Mouse (Mus musculus): ENCODE data around the gene Scand1. TPM values are rescaled to one million over a fixed set of nuclear protein-coding genes. Genes with fewer than 3 reads are reported as not detected.

Scand1 gene
- polyA plus RNA-seq, 1 experiment from 2014 or later, result 66.7 TPM

DNA sequence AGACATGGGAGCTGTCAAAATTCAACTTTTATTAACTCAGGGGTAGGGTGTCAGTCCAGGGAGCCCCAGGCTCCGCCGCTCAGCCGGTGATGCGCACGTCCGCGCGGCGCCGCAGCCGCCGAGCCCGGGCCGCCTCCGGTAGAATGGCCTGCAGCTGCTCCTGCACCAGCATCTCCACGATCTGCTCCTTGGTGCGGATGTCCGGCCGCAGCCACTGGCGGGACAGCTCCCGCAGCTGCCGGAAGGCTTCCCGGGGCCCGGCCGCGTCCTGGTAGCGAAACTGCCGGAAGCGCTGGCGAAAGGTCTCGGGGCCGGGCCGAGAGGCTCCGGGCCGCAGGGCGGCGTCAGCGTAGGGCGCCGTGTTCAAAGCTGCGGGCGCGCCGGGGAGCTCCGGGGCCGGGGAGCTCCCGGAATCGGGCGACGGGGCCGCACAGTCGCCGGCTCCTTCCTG lies 638 bp downstream of the Scand1 start:
- DNase-seq (ENCODE audit: low spot score), result peak; percentile 85
- WGBS, result under 1% methylated on average over 53 of the region's 53 CpGs

DNA sequence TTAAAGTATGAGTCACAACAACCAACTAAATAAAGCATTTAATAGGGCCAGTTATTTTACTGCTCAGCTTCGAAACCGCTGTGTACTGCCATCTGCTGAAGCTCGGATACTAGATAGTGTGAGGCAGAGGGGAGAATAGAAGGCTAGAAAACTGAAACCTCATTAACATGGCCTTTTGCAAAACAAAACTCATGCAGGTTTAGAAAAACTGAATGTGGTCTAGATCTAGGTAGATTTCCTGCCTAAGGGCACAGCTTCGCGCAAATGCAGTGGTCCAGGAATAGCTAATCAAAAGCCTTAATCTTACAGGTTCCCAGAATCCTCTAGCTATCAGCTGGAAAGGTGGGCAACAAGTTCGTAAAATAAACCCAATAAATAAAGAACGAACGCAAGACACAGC lies 1.1 kb downstream of the Scand1 start:
- peak overlapping the region; percentile 67 for H3K4me3 ChIP-seq (ENCODE audit: low read depth, low read length)

More for the DNA sequence above, 638 bp downstream of the Scand1 start:
- Histone ChIP-seq H3K4me3 (ENCODE audit: low read depth, low read length) (peak overlapping the region; percentile 67), H3K9ac (ENCODE audit: low read length) (peak overlapping the region; percentile 83), H3K27ac (ENCODE audit: low read depth) (peak overlapping the region; percentile 94), H3K27me3 (replicated peaks; ENCODE audit: control insufficient read depth, insufficient read depth, low read length) (no peaks in the 10 kb centered on the region), H3K4me2 (ENCODE audit: low read length) (peak overlapping the region; percentile 75), H3K4me1 (replicated peaks; ENCODE audit: control insufficient read depth, insufficient read depth, low read length) (0 out of 2 replicates have a peak, but pooled peaks cover 8% of the 10 kb centered on the region), H3K9me3 (ENCODE audit: control insufficient read depth, low read length) (peaks cover 4% of the 10 kb centered on the region; the same call in 1 of the 2 replicates), H3K36me3 (ENCODE audit: control insufficient read depth, insufficient read depth, low read length) (peaks cover 20% of the 10 kb centered on the region)
- ATAC-seq (replicated peaks; ENCODE audit: low FRiP score, low TSS enrichment, low read depth), result peak; percentile 64

GRCm38 (mm10) chr2:156310945-156311344 lies 1.6 kb downstream of the Scand1 start:
- H3K36me3 ChIP-seq (ENCODE audit: control insufficient read depth, insufficient read depth, low read length), result peaks cover 28% of the 10 kb centered on the region
- no peaks in the 10 kb centered on the region for H3K27me3 ChIP-seq (replicated peaks; ENCODE audit: control insufficient read depth, insufficient read depth, low read length)
- H3K9me3 ChIP-seq (ENCODE audit: control insufficient read depth, low read length), result peaks cover 4% of the 10 kb centered on the region; the same call in 1 of the 2 replicates
- peak overlapping the region; percentile 75 for H3K4me2 ChIP-seq (ENCODE audit: low read length)
- no peak for DNase-seq (ENCODE audit: low spot score)
- no peak overlapping the region for H3K27ac ChIP-seq (ENCODE audit: low read depth)
- H3K4me3 ChIP-seq (ENCODE audit: low read depth, low read length), result no peak overlapping the region
- H3K9ac ChIP-seq (ENCODE audit: low read length), result no peak overlapping the region
- H3K4me1 ChIP-seq (replicated peaks; ENCODE audit: control insufficient read depth, insufficient read depth, low read length), result 0 out of 2 replicates have a peak, but pooled peaks cover 8% of the 10 kb centered on the region
- WGBS, result 90% methylated on average over 5 of the region's 5 CpGs
- ATAC-seq (replicated peaks; ENCODE audit: low FRiP score, low TSS enrichment, low read depth), result no peak

More for the DNA sequence above, 1.1 kb downstream of the Scand1 start:
- Histone ChIP-seq H3K9me3 (ENCODE audit: control insufficient read depth, low read length) (peaks cover 4% of the 10 kb centered on the region; the same call in 1 of the 2 replicates), H3K27ac (ENCODE audit: low read depth) (no peak overlapping the region), H3K9ac (ENCODE audit: low read length) (peak overlapping the region; percentile 83), H3K4me2 (ENCODE audit: low read length) (peak overlapping the region; percentile 75), H3K4me1 (replicated peaks; ENCODE audit: control insufficient read depth, insufficient read depth, low read length) (0 out of 2 replicates have a peak, but pooled peaks cover 8% of the 10 kb centered on the region), H3K27me3 (replicated peaks; ENCODE audit: control insufficient read depth, insufficient read depth, low read length) (no peaks in the 10 kb centered on the region), H3K36me3 (ENCODE audit: control insufficient read depth, insufficient read depth, low read length) (peaks cover 24% of the 10 kb centered on the region)
- WGBS, result 25% methylated on average over 8 of the region's 8 CpGs
- DNase-seq (ENCODE audit: low spot score) (no peak), ATAC-seq (replicated peaks; ENCODE audit: low FRiP score, low TSS enrichment, low read depth) (no peak)

DNA sequence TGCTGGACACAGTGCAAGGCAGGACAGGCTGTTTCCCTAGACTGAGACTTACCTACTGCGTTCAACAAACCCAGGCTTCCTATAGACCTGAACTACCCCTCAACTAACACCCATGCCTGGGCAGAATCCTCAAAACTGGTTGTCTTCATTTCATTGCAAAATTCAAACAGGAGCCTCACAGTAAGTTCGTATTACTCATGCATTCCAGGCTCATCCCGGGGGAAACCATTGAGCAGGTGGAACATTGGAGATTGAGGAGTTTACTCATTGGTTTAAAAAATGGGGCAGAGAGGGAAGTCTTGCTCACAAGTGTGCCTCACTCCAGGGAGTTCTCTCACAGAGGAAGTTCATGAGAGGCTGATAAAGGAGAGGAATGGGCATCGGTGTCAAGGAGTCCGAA lies 2.0 kb downstream of the Scand1 start:
- WGBS, result 92% methylated on average over 5 of the region's 5 CpGs
- no peak for DNase-seq (ENCODE audit: low spot score)

DNA sequence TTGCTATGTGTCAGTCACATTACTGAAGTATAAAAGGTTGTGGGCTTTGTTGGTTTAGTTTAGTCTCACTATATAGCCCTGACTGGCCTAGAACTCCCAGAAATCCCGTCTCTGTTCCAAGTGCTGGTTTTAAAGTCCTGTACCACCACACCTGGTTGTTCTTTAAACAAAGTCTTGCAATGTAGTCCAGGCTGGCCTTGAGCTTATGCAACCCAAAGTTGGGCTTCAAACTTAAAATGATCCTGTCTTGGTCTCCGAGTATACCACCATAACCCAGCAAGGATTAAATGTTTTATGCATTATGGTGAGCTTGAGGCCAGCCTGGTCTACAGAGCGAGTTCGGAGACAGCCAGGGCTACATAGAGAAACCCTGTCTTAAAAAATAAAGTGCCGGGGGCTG lies 2.6 kb downstream of the Scand1 start:
- H3K4me3 ChIP-seq (ENCODE audit: low read depth, low read length), result no peak overlapping the region
- H3K27me3 ChIP-seq (replicated peaks; ENCODE audit: control insufficient read depth, insufficient read depth, low read length), result no peaks in the 10 kb centered on the region
- 94% methylated on average over 5 of the region's 5 CpGs for WGBS
- H3K36me3 ChIP-seq (ENCODE audit: control insufficient read depth, insufficient read depth, low read length), result peaks cover 36% of the 10 kb centered on the region
- H3K27ac ChIP-seq (ENCODE audit: low read depth), result no peak overlapping the region
- H3K4me2 ChIP-seq (ENCODE audit: low read length), result no peak overlapping the region
- DNase-seq (ENCODE audit: low spot score) (no peak), ATAC-seq (replicated peaks; ENCODE audit: low FRiP score, low TSS enrichment, low read depth) (no peak)
- no peak overlapping the region for H3K9ac ChIP-seq (ENCODE audit: low read length)
- H3K4me1 ChIP-seq (replicated peaks; ENCODE audit: control insufficient read depth, insufficient read depth, low read length), result 0 out of 2 replicates have a peak, but pooled peaks cover 8% of the 10 kb centered on the region
- H3K9me3 ChIP-seq (ENCODE audit: control insufficient read depth, low read length), result peaks cover 4% of the 10 kb centered on the region; the same call in 1 of the 2 replicates

More for the DNA sequence above, 2.0 kb downstream of the Scand1 start:
- Histone ChIP-seq H3K27ac (ENCODE audit: low read depth) (no peak overlapping the region), H3K9ac (ENCODE audit: low read length) (no peak overlapping the region), H3K4me1 (replicated peaks; ENCODE audit: control insufficient read depth, insufficient read depth, low read length) (0 out of 2 replicates have a peak, but pooled peaks cover 8% of the 10 kb centered on the region), H3K4me3 (ENCODE audit: low read depth, low read length) (no peak overlapping the region), H3K9me3 (ENCODE audit: control insufficient read depth, low read length) (peaks cover 4% of the 10 kb centered on the region; the same call in 1 of the 2 replicates), H3K36me3 (ENCODE audit: control insufficient read depth, insufficient read depth, low read length) (peaks cover 32% of the 10 kb centered on the region), H3K27me3 (replicated peaks; ENCODE audit: control insufficient read depth, insufficient read depth, low read length) (no peaks in the 10 kb centered on the region), H3K4me2 (ENCODE audit: low read length) (no peak overlapping the region)
- no peak for ATAC-seq (replicated peaks; ENCODE audit: low FRiP score, low TSS enrichment, low read depth)

DNA sequence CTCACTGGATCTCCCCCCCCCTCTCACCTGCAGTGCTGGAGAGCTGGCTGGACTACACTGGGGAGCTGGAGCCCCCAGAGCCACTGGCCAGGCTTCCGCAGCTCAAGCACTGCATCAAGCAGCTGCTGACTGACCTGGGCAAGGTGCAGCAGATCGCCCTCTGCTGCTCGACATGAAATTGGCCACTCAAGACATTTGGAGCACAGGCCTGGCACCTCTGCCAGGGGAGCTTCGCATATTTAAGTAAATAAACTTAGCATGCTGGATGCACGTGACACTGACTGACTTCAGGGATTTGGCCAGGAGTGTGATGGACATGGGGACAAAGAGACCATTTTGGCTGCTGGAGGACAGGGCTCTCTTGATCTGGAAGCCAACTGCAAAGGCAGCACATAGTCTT lies 5.2 kb downstream of the Scand1 start:
- no peak overlapping the region for H3K27ac ChIP-seq (ENCODE audit: low read depth)
- no peak overlapping the region for H3K9ac ChIP-seq (ENCODE audit: low read length)
- no peak overlapping the region for H3K4me2 ChIP-seq (ENCODE audit: low read length)
- H3K4me3 ChIP-seq (ENCODE audit: low read depth, low read length), result no peak overlapping the region
- H3K27me3 ChIP-seq (replicated peaks; ENCODE audit: control insufficient read depth, insufficient read depth, low read length), result no peaks in the 10 kb centered on the region
- H3K9me3 ChIP-seq (ENCODE audit: control insufficient read depth, low read length), result no peaks in the 10 kb centered on the region
- peaks cover 61% of the 10 kb centered on the region for H3K36me3 ChIP-seq (ENCODE audit: control insufficient read depth, insufficient read depth, low read length)
- ATAC-seq (replicated peaks; ENCODE audit: low FRiP score, low TSS enrichment, low read depth) (no peak), DNase-seq (ENCODE audit: low spot score) (no peak)
- 0 out of 2 replicates have a peak, but pooled peaks cover 6% of the 10 kb centered on the region for H3K4me1 ChIP-seq (replicated peaks; ENCODE audit: control insufficient read depth, insufficient read depth, low read length)
- WGBS, result 57% methylated on average over 5 of the region's 5 CpGs

GRCm38 (mm10) chr2:156305818-156306217 lies 6.7 kb downstream of the Scand1 start:
- Histone ChIP-seq H3K27ac (ENCODE audit: low read depth) (no peak overlapping the region), H3K4me2 (ENCODE audit: low read length) (no peak overlapping the region), H3K9me3 (ENCODE audit: control insufficient read depth, low read length) (no peaks in the 10 kb centered on the region), H3K4me1 (replicated peaks; ENCODE audit: control insufficient read depth, insufficient read depth, low read length) (no peaks in the 10 kb centered on the region), H3K4me3 (ENCODE audit: low read depth, low read length) (no peak overlapping the region), H3K9ac (ENCODE audit: low read length) (no peak overlapping the region), H3K27me3 (replicated peaks; ENCODE audit: control insufficient read depth, insufficient read depth, low read length) (no peaks in the 10 kb centered on the region), H3K36me3 (ENCODE audit: control insufficient read depth, insufficient read depth, low read length) (peaks cover 72% of the 10 kb centered on the region)
- no peak for DNase-seq (ENCODE audit: low spot score)
- 76% methylated on average over 2 of the region's 2 CpGs for whole genome bisulfite sequencing
- no peak for ATAC-seq (replicated peaks; ENCODE audit: low FRiP score, low TSS enrichment, low read depth)

DNA sequence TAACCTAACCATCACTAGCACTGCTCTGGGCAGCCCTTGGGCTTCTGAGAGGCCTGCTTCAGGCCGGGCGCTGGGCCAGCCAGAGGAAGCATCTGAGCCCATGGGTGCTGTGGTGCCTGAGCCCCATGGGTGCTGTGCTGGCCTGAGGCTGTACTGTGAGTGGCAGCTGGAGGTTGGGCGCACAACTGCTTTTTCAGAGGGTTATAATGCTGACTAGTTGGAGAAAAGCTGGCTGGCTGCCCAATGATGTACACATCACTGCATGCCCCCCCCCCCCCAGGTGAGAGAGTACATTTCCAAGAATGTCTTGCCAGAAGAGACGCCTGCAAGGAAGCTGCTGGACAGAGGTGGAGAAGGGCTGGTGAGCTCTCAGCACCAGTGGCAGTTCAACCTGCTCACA lies 8.2 kb downstream of the Scand1 start:
- Histone ChIP-seq H3K9me3 (ENCODE audit: control insufficient read depth, low read length) (no peaks in the 10 kb centered on the region), H3K36me3 (ENCODE audit: control insufficient read depth, insufficient read depth, low read length) (peaks cover 82% of the 10 kb centered on the region), H3K9ac (ENCODE audit: low read length) (no peak overlapping the region), H3K4me2 (ENCODE audit: low read length) (no peak overlapping the region), H3K27ac (ENCODE audit: low read depth) (no peak overlapping the region), H3K4me1 (replicated peaks; ENCODE audit: control insufficient read depth, insufficient read depth, low read length) (no peaks in the 10 kb centered on the region), H3K27me3 (replicated peaks; ENCODE audit: control insufficient read depth, insufficient read depth, low read length) (no peaks in the 10 kb centered on the region), H3K4me3 (ENCODE audit: low read depth, low read length) (no peak overlapping the region)
- WGBS, result 91% methylated on average over 4 of the region's 4 CpGs
- DNase-seq (ENCODE audit: low spot score), result no peak
- ATAC-seq (replicated peaks; ENCODE audit: low FRiP score, low TSS enrichment, low read depth), result no peak

DNA sequence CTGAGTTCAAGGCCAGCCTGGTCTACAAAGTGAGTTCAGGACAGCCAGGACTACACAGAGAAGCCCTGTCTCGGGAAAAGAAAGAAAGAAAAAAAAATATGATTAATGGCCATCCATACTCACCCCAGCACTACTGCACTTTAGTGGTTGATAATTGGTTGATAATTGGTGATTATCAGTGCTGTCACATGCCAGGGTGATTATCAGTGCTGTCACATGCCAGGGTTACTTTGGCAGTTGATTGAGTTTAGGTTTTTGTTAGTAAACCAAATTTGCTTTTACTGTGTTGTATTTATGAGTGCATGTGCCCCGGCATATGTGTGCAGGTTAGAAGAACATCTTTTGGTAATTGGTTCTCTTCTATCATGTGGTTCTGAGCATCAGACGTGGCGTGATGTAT lies 10.4 kb downstream of the Scand1 start:
- Histone ChIP-seq H3K9ac (ENCODE audit: low read length) (no peak overlapping the region), H3K4me1 (replicated peaks; ENCODE audit: control insufficient read depth, insufficient read depth, low read length) (peaks cover 17% of the 10 kb centered on the region), H3K27me3 (replicated peaks; ENCODE audit: control insufficient read depth, insufficient read depth, low read length) (no peaks in the 10 kb centered on the region), H3K4me2 (ENCODE audit: low read length) (no peak overlapping the region), H3K36me3 (ENCODE audit: control insufficient read depth, insufficient read depth, low read length) (peaks cover 79% of the 10 kb centered on the region), H3K4me3 (ENCODE audit: low read depth, low read length) (no peak overlapping the region), H3K27ac (ENCODE audit: low read depth) (no peak overlapping the region), H3K9me3 (ENCODE audit: control insufficient read depth, low read length) (no peaks in the 10 kb centered on the region)
- DNase-seq (ENCODE audit: low spot score) (no peak), ATAC-seq (replicated peaks; ENCODE audit: low FRiP score, low TSS enrichment, low read depth) (no peak)
- WGBS, result 86% methylated on average over 4 of the region's 4 CpGs

Measured in intestine, embryonic 14.5 days (tissue).